Mouse (Mus musculus): ENCODE data around the gene Lrrc1.
A peak's percentile ranks its signal among the peaks of the same experiment; 100 is the strongest.

The Lrrc1 gene

GRCm38 (mm10) chr9:77543351-77544321, 1.0 kb downstream of the Lrrc1 start:
- peak; percentile 36 for DNase-seq

DNA sequence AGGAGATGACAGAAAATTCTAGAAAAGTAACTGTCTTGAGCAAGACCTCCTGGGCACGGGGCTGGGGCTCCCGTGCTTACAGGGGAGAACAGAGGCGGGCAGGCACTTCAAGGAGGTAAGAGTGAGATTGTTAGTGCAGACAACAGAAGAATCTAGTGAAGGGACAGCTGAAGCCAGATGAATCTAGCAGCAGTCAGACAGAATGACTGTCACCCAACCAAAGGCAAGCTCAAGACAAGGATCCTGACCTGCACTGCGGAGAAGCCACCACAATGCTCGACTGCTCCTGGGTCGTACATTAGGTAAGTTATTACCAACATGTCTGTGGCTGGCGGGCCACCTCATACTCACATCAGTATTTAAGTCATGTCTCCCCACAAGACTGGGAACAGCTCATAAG, 3.1 kb downstream of the Lrrc1 start:
- no peak for DNase-seq

DNA sequence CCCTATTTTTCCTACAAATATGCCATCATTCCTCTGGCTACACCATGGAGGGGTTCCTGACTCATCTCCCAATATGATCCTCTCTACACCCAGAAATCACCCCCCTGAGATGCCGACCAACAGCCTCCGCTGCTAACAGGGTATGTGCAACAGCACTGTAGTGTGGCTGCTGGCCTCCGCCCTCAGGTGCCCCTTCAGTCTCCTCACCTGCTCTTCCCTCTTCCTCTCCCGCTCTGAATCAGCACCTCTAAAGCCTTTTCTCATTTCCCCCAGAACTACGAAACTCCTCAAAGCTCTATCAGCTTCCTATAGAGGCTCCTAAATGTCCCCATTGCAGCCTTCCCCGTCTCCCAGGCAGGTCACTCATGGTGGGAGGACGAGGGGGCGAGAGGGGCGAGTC, 5.4 kb downstream of the Lrrc1 start:
- DNase-seq: no peak

- DNase-seq: no peak
Measured at GRCm38 (mm10) chr9:77537357-77537756, 7.3 kb downstream of the Lrrc1 start.

DNA sequence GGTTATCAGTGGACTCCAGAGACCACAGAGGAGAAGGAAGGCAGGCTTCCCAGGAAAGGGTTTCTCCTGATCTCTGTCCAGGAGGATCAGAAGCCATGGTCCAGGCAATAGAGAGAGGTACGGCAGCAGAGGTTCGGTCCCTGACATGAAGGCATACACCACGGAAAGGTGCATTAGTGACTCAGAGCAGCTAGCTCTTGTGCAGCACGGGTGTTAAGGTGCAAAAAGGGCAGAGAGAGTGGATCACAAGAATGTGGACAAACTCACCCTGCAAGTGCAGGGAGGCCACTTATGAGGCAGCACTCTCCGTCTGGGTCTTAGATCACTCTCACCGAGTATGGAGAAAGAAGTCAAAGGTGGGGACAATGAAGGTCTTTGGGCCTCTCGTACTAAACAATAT, 7.8 kb downstream of the Lrrc1 start:
- no peak for DNase-seq

DNA sequence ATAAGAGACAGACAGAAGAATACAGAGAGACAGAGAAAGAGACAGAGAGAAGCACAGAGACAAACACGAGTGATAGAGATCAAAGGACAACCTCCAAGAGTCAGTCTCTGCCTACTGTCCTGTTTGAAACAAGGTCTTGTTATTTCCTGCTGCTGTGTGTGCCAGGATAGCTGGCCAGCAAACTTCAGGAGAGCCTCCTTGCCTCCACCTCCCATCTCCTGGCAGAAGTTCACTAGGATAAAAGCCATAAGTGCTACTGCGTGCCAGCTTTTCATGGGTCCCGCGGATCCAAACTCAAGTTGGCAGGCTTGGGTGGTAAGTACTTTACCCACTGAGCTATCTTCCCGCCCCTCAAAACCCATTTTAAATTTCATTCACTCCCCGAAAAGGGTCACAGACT, 8.4 kb downstream of the Lrrc1 start:
- no peak for DNase-seq

DNA sequence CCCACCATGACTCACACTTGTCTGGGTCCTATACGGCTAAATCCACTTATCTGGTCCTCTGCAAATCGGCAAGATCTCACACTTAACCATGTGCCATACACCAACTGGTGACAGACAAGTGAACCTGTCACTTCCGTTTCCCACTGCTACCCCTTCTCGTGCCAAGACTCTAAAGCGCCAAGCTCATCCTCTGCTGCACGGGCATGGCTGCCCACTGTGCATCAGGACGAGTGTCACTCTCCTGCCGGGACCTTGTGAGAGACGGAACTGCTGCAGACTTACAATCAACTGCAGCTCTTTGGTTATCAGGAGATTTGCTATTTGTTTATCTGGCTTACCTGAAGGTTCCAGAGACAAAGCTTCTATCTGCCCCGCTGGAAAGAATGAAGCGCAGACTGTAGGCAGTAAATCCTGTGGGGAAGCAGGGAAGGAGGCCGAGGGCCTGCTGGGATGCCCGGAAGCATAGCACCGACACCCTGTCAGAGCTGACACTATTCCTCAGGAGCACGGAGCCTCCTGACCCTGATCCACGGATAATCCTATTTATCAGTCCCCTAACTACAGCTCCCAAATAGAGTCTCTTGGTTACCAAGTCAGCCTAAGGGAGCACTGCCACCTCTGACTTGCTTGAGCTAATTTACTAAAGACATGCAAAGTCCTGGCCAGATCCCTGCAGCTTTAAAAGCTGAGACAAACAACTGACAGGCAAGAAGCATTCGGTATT, 9.5 kb downstream of the Lrrc1 start:
- DNase-seq: peak; percentile 47

GRCm38 (mm10) chr9:77528379-77529041, 16.2 kb downstream of the Lrrc1 start:
- no peak for DNase-seq

- no peak for DNase-seq
Measured at GRCm38 (mm10) chr9:77527170-77527569, 17.5 kb downstream of the Lrrc1 start.

- DNase-seq: no peak
Measured at GRCm38 (mm10) chr9:77526715-77527114, 18.0 kb downstream of the Lrrc1 start.

DNA sequence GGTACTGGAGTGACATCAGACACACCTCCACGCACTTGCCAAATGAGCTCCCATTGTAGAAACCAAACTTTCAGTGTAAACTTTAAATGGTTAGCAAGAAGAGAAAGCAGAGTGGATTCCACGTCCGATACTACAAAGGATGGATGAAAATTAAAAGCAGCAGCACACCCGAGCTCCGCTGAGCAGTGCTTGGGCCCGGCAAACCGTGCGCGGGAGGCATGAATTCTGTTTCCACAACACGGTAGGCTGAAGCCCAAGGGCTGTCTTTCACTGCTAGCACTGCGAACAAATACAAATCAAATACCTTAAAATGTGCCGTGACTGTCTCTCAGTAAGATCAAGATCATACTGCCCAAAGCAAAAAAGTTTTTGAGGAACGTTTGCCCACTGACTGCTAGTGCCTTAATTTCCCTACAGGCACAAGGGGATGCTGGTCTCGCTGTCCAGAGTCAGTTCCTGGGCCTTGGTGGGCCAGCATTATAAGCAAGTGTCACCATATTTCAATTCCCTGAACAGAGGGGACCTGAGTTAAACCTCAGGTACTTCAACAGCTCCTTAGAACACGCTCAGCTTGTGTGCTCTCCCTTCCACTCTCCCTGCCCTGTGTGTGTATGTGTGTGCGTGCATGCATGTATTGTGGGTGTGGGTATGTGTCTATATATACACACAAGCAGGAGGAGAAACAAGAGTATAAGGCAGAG, 18.9 kb downstream of the Lrrc1 start:
- no peak for DNase-seq

- DNase-seq: no peak
Measured at GRCm38 (mm10) chr9:77523793-77524192, 20.9 kb downstream of the Lrrc1 start.

- DNase-seq: no peak
Measured at GRCm38 (mm10) chr9:77522476-77522875, 22.2 kb downstream of the Lrrc1 start.

DNA sequence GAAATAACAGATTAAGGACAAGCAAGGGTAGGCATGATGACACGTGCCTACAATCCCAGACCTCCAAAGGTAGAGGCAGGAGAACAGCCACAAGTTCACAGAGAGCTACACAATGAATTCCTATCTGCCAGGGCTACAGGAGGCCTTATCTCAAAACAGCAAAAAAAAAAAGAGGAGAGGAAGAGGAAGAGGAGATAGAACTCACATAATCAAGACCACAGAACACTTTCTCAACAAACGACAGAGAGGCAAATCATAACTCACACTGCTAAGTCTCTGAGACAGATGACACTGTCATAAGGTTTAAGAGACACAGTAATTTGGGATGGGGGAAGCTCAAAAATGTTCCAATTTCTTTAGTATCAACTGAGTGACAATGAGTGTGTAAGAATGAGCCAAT, 25.5 kb downstream of the Lrrc1 start:
- no peak for DNase-seq

DNA sequence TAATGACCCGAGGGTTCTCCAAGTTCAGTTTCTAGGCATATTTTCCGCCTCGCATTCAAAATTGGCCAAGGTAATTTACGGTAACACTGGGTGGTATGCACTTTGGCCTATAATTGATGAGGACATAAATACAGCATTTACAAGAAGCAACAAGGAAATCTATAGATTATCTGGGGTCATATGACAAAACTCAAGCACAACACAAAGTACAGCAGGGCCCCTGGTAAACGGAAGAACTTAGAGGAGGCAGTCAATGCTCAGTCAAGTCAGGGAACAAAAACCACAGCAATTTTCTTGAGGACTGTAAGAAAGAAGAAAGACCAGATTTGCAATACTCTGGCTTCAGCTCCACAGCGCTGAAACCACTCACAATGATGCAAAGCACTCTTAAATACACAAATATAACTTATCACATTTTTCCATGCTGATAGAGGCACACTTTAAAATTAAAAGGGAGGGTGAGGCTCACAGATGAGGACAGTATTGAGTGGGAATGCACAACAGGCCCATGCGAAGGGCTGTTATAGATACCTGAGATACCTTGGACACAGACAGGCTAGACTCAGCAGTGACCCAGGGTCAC, 27.8 kb downstream of the Lrrc1 start:
- no peak for DNase-seq

DNA sequence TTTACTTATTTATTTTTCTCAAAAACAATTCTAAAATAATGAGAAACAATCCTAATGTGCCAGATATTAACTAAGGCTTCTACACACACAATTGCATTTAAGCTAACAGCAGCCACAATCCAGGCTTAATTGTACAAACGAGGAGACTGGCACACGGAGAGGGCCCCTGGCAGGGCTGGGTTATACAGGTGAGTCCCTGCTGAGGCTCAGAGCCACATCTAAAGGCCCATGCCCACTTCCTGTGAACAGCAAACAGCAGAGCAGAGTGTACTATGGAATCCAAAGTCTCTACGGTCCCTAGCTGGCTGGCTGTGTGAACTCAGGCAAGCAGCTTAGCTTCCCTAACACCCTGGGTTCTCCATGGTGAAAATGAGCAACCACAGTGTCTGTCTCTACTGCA, 30.8 kb downstream of the Lrrc1 start:
- no peak for DNase-seq

DNA sequence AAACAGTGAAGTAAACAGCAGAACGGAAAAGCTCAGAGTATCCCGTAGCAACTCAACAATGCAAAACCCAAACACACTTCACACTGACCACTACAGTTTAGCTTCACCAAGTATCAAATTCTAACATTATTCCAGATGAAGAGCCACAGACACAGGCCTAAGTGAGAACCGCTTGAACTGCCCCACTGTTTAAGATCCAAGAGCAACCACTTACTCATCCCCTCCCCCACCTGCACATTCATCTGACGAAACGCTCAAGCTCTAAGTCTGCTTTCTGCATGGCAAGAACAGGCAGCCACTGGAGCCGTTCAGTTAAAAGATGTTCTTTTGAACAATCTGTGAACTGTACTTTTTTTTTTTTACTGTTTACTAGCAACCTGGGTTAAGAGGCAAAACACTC, 32.5 kb downstream of the Lrrc1 start:
- DNase-seq: no peak

DNA sequence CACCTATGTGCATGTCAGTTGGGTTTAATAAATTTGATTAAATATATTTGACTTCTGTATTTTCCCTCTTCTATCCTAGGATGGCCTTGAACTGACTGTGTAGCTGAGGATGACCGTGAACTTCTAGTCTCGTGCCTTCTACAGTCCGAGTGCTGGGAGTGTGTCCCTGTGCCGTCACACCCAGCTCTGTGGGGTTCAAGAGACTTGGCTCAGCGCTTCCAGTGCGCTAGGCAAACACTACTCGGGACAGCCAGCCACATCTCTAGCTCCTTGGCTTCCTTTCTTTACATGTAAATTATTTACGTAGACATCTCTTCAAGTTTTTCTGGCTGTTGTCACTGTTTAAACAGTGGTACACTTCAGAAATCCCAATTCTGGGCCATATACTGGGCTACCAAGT, 34.1 kb downstream of the Lrrc1 start:
- no peak for DNase-seq

GRCm38 (mm10) chr9:77507743-77508394, 36.8 kb downstream of the Lrrc1 start:
- DNase-seq: no peak

- DNase-seq: peak; percentile 33
Measured at GRCm38 (mm10) chr9:77502548-77503438, 41.9 kb downstream of the Lrrc1 start.

DNA sequence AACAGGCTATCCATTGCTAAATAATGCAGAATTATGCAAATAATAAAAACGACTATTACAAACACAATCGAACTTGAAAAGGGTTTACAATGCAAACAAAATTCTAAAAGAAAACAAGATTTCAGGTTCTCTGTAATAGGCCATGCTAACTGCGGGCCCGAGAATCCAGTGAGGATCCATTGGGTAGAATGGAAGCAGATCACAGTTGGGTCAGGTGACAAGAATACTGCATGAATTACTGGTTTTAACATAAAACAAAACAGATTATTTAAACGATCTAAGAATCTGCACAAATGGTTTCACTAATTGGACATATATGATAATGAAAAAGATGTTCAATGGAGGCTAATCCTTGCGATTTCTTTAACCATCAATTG, 42.5 kb downstream of the Lrrc1 start:
- DNase-seq: no peak
